In the genomic region with DNA sequence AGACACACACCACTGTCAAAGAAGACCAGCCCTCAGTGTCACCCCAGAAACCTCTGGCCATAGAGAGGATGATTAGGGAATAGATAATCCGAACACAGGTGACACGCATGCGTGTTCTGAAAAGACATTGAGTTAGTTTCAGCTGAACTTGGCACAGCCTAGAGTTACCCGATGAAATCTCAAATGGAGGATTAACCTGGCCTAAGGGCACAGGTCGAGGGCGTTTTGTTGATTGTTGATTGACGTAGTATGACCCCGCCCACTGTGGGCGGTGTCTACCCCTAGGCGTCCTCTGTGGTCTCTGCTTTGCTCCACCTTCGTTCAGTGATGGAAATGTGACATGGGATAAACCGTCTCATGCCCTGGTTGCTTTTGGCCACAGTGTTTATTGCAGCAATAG, we compare ENCODE assay signal across 9 mouse cellular contexts. TPM values are rescaled to one million over a fixed set of nuclear protein-coding genes. Genes with fewer than 3 reads are reported as not detected.
A peak's percentile ranks its signal among the peaks of the same experiment; 100 is the strongest.
DNase-seq lines count a peak whose midpoint lies in the region; ATAC-seq and TF ChIP-seq lines count a peak whose summit lies in the region.
"Had no signal": no experiment of that assay in that cellular context is flagged by ENCODE, and none has a peak within 500 bp of the region (broad histone marks: within the 10 kb centered on the region; RNA-seq: fewer than 3 reads in every experiment).

No protein-coding gene starts in this region.

- peaks cover 8% of the 10 kb centered on the region; the same call in 1 of the 2 replicates for H3K27me3 ChIP-seq in forebrain, embryonic 13.5 days
- H3K27me3 ChIP-seq in limb, embryonic 15.5 days = peaks cover 37% of the 10 kb centered on the region
- no peaks in the 10 kb centered on the region for H3K27me3 ChIP-seq in small intestine, adult 2 months (ENCODE audit: control insufficient read depth, insufficient read depth, low read length)

- TF ChIP-seq POLR2A in small intestine, adult 2 months (IDR thresholded peaks at IDR 0.05; ENCODE audit: low read depth, low read length) = no peak
- no peak for TF ChIP-seq POLR2A in lung, adult 2 months (IDR thresholded peaks at IDR 0.05; ENCODE audit: borderline replicate concordance, extremely low read depth, low read depth, low read length)

- 0 out of 2 replicates have a peak overlapping the region, but pooled peaks have one; percentile 27 for H3K9ac ChIP-seq in forebrain, embryonic 13.5 days
- no peak overlapping the region for H3K9ac ChIP-seq in limb, embryonic 15.5 days

- H3K4me3 ChIP-seq in gastrocnemius, adult 2 months = peak overlapping the region; percentile 64
- no peak overlapping the region for H3K4me3 ChIP-seq in forebrain, embryonic 13.5 days
- no peak overlapping the region for H3K4me3 ChIP-seq in limb, embryonic 15.5 days
- H3K4me3 ChIP-seq in small intestine, adult 2 months (ENCODE audit: low read depth, low read length) = no peak overlapping the region
- no peak overlapping the region for H3K4me3 ChIP-seq in lung, adult 2 months (replicated peaks; ENCODE audit: extremely low read depth, low read depth, low read length)

- no peaks in the 10 kb centered on the region for H3K9me3 ChIP-seq in forebrain, embryonic 13.5 days (replicated peaks)
- H3K9me3 ChIP-seq in limb, embryonic 15.5 days = no peaks in the 10 kb centered on the region

- no peak for TF ChIP-seq CTCF in gastrocnemius, adult 2 months (IDR thresholded peaks at IDR 0.05)
- no peak for TF ChIP-seq CTCF in small intestine, adult 2 months (IDR thresholded peaks at IDR 0.05; ENCODE audit: extremely low read depth, insufficient read length, insufficient replicate concordance, low read depth, low read length)
- no peak for TF ChIP-seq CTCF in lung, adult 2 months (IDR thresholded peaks at IDR 0.05; ENCODE audit: insufficient read depth, low read length)

- no peak for DNase-seq in gastrocnemius, adult 2 months
- no peak for DNase-seq in gastrocnemius, postnatal 25 days
- peak; percentile 82 for DNase-seq in ES-CJ7 (ENCODE audit: low read depth, low spot score)
- no peak for DNase-seq in gastrocnemius, postnatal 14 days
- DNase-seq in lung, adult 2 months = no peak

- ATAC-seq in forebrain, embryonic 13.5 days = peak; percentile 28; the same call in 1 of the 2 replicates
- ATAC-seq in limb, embryonic 15.5 days (ENCODE audit: insufficient number of reproducible peaks, low FRiP score, low TSS enrichment, low read depth) = no peak

- intact Hi-C loops in gastrocnemius, adult 2 months (cut with DNase I) = loop anchor here (10.0 kb wide), 1 partner anchor 231 kb away; no protein-coding TSS in a partner anchor
- intact Hi-C loops in gastrocnemius, postnatal 14 days (cut with DNase I; ENCODE audit: low total_unique reads) = loop anchor here (2.0 kb wide), 1 partner anchor 55 kb away; no protein-coding TSS in a partner anchor

- H3K4me1 ChIP-seq in forebrain, embryonic 13.5 days = peaks cover 29% of the 10 kb centered on the region
- H3K4me1 ChIP-seq in limb, embryonic 15.5 days = 0 out of 2 replicates have a peak, but pooled peaks cover 4% of the 10 kb centered on the region
- H3K4me1 ChIP-seq in small intestine, adult 2 months (ENCODE audit: control insufficient read depth, insufficient read depth, insufficient read length, low read length) = peaks cover 33% of the 10 kb centered on the region; the same call in 1 of the 2 replicates
- H3K4me1 ChIP-seq in lung, adult 2 months (ENCODE audit: control insufficient read depth, insufficient read depth, low read length) = peaks cover 3% of the 10 kb centered on the region; the same call in 1 of the 2 replicates

- 15% methylated on average over 12 of the region's 12 CpGs for WGBS in forebrain, embryonic 13.5 days
- 13% methylated on average over 12 of the region's 12 CpGs for WGBS in limb, embryonic 15.5 days
- WGBS in small intestine, adult 2 months = 9% methylated on average over 12 of the region's 12 CpGs
- 13% methylated on average over 12 of the region's 12 CpGs for WGBS in lung, adult 2 months

- H3K36me3 ChIP-seq in forebrain, embryonic 13.5 days (ENCODE audit: poor library complexity, severe bottlenecking) = no peaks in the 10 kb centered on the region
- no peaks in the 10 kb centered on the region for H3K36me3 ChIP-seq in limb, embryonic 15.5 days
- no peaks in the 10 kb centered on the region for H3K36me3 ChIP-seq in small intestine, adult 2 months (ENCODE audit: control insufficient read depth, insufficient read depth, low read length)
- H3K36me3 ChIP-seq: G1E had no signal

- H3K4me2 ChIP-seq in forebrain, embryonic 13.5 days = peak overlapping the region; percentile 44
- 0 out of 2 replicates have a peak overlapping the region, but pooled peaks have one; percentile 17 for H3K4me2 ChIP-seq in limb, embryonic 15.5 days

- H3K27ac ChIP-seq in gastrocnemius, adult 2 months = no peak overlapping the region
- no peak overlapping the region for H3K27ac ChIP-seq in forebrain, embryonic 13.5 days
- H3K27ac ChIP-seq in limb, embryonic 15.5 days = no peak overlapping the region
- peak overlapping the region; percentile 61 for H3K27ac ChIP-seq in small intestine, adult 2 months (ENCODE audit: insufficient read depth, low read depth, low read length)

RNA-seq across cellular contexts. Expression of a gene that starts 12.1 kb away (rescaled TPM):
- not detected for total RNA-seq in gastrocnemius, adult 2 months (2021)
- not detected for total RNA-seq in gastrocnemius, postnatal 25 days (2021)
- polyA plus RNA-seq in forebrain, embryonic 13.5 days (2015; fragmentation: Nextera tagmentation; extraction: Ambion mirVana) = not detected in 2 replicates
- polyA plus RNA-seq in limb, embryonic 15.5 days (2015; fragmentation: Nextera tagmentation; extraction: Ambion mirVana) = not detected in 2 replicates
- 10.8 and 2,214 TPM in 2 replicates for polyA plus RNA-seq in small intestine, adult 2 months (2012; rRNA removed)
- not detected for total RNA-seq in gastrocnemius, postnatal 14 days (2021)
- 0.13 TPM in 1 of 2 replicates, not detected in the other for polyA plus RNA-seq in lung, adult 2 months (2012; rRNA removed)
- total RNA-seq: G1E had no signal
- polyA plus RNA-seq: G1E had no signal

RNA-seq across cellular contexts. Expression of a gene that starts 46.8 kb away (rescaled TPM):
- under 1 TPM; 0.69 to 0.95 TPM for total RNA-seq in gastrocnemius, adult 2 months (2021)
- total RNA-seq in gastrocnemius, postnatal 25 days (2021) = 1 to 10 TPM in 1 of 2 experiments, under 1 TPM in 1; 0.69 to 1.4 TPM
- 45.2 and 52.0 TPM in 2 replicates for polyA plus RNA-seq in forebrain, embryonic 13.5 days (2015; fragmentation: Nextera tagmentation; extraction: Ambion mirVana)
- 30.4 and 32.3 TPM in 2 replicates for polyA plus RNA-seq in limb, embryonic 15.5 days (2015; fragmentation: Nextera tagmentation; extraction: Ambion mirVana)
- 1.6 and 3.1 TPM in 2 replicates for polyA plus RNA-seq in small intestine, adult 2 months (2012; rRNA removed)
- total RNA-seq in gastrocnemius, postnatal 14 days (2021) = 1 to 10 TPM; 1.4 to 1.9 TPM
- polyA plus RNA-seq in lung, adult 2 months (2012; rRNA removed) = 2.9 and 4.4 TPM in 2 replicates
- polyA plus RNA-seq: G1E had no signal

Comparison
In these comparisons a context has a peak if more than half of its experiments do, and no peak if none do; other contexts are left out.
1. RNA of a gene that starts 12.1 kb away (polyA plus RNA-seq): 10.8 to 2,214 TPM in small intestine, adult 2 months; 0.13 TPM in lung, adult 2 months, not detected in forebrain, embryonic 13.5 days and not detected in limb, embryonic 15.5 days; every median in the first group is over 10 times any median in the second.